Mouse (Mus musculus): ENCODE results near the gene Mfap1b. TPM values are rescaled to one million over a fixed set of nuclear protein-coding genes. Genes with fewer than 3 reads are reported as not detected.
A peak's percentile ranks its signal among the peaks of the same experiment; 100 is the strongest.

Mfap1b gene
- total and polyA plus RNA-seq, 3 experiments, result 19.1 to 20.3 TPM; not detected in 1

DNA sequence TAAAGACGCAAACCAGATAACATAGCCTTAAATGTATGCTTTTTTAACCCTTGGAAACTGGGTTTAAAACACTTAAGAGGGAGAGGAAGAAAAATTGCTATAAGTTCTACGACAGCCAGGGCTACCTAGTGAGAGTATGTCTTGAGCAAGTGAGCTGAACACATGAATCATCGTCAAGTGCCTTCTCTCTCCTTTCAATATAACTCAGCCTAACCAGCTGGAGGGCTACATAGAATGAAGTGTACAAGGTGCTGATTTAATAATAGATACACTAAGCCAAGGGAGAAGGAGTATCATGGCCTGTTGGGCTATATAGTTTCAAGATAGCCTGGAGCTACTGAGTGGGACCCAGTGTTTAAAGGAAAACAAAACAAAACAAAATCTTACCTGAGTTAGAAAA lies 55.4 kb downstream of the Mfap1b start:
- peaks cover 30 to 35% of the 10 kb centered on the region in 2 experiments for H3K36me3 ChIP-seq (ENCODE audit: control insufficient read depth in 1 of 2, insufficient read depth in 2 of 2, low read length in 2 of 2)
- DNase-seq (ENCODE audit: low read depth, low spot score), result no peak
- TF ChIP-seq ZKSCAN1 (IDR thresholded peaks at IDR 0.05; ENCODE audit: low read depth, low read length) (no peak), MYC (IDR thresholded peaks at IDR 0.05; ENCODE audit: low read depth, low read length) (no peak), CHD2 (IDR thresholded peaks at IDR 0.05; ENCODE audit: low read length) (no peak), JUND (IDR thresholded peaks at IDR 0.05; ENCODE audit: low read depth, low read length) (no peak), MAZ (IDR thresholded peaks at IDR 0.05; ENCODE audit: low read depth, low read length) (no peak), E2F4 (IDR thresholded peaks at IDR 0.05; ENCODE audit: borderline replicate concordance, low read depth, low read length) (no peak), BHLHE40 (IDR thresholded peaks at IDR 0.05; ENCODE audit: borderline replicate concordance, low read depth, low read length) (no peak), TBP (IDR thresholded peaks at IDR 0.05; ENCODE audit: low read depth, low read length) (no peak), GABPA (IDR thresholded peaks at IDR 0.05; ENCODE audit: low read depth, low read length) (no peak), ZC3H11A (IDR thresholded peaks at IDR 0.05; ENCODE audit: low read depth, low read length) (no peak)
- no peak overlapping the region for H3K4me3 ChIP-seq (ENCODE audit: control insufficient read depth in 1 of 2, insufficient read depth in 1 of 2, low read depth in 2 of 2, low read length in 2 of 2)
- H3K9me3 ChIP-seq (replicated peaks; ENCODE audit: insufficient read depth, low read length), result no peaks in the 10 kb centered on the region
- no peaks in the 10 kb centered on the region for H3K27me3 ChIP-seq (ENCODE audit: control insufficient read depth in 1 of 2, insufficient read depth in 2 of 2, low read length in 2 of 2)
- H3K9ac ChIP-seq (ENCODE audit: control insufficient read depth, low read depth, low read length, poor library complexity, severe bottlenecking), result no peak overlapping the region
- H3K27ac ChIP-seq (ENCODE audit: control insufficient read depth, low read depth, low read length), result no peak overlapping the region
- H3K79me2 ChIP-seq (ENCODE audit: control insufficient read depth, insufficient read depth, low read length, poor library complexity), result peaks cover 52% of the 10 kb centered on the region
- peaks cover 0 to 7% of the 10 kb centered on the region in 2 experiments for H3K4me1 ChIP-seq (ENCODE audit: control insufficient read depth in 1 of 2, insufficient read depth in 2 of 2, low read length in 2 of 2)

DNA sequence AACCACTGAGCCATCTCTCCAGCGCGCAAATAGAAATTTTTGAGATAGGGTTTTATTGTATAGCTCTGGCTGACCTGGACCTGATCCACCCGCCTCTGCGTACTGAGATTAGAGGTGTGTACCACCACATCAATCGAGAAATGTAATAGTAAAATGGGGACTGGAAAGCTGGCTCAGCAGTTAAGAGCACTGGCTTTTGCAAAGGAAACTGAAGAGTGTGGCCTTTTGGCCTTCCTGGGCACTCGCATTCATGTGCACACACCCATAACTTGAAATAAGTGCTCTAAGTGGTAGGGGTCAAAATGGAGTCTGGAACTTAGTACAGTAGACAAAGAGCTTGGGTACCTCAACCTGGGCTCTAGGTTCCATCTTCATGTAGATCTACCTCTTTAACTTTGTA lies 57.5 kb downstream of the Mfap1b start:
- Histone ChIP-seq H3K36me3 (ENCODE audit: control insufficient read depth in 1 of 2, insufficient read depth in 2 of 2, low read length in 2 of 2) (peaks cover 14 to 33% of the 10 kb centered on the region in 2 experiments), H3K27me3 (ENCODE audit: control insufficient read depth in 1 of 2, insufficient read depth in 2 of 2, low read length in 2 of 2) (no peaks in the 10 kb centered on the region), H3K9ac (ENCODE audit: control insufficient read depth, low read depth, low read length, poor library complexity, severe bottlenecking) (peak overlapping the region; percentile 13; the same call in 1 of the 2 replicates), H3K4me1 (ENCODE audit: control insufficient read depth in 1 of 2, insufficient read depth in 2 of 2, low read length in 2 of 2) (peaks cover 0 to 7% of the 10 kb centered on the region in 2 experiments), H3K9me3 (replicated peaks; ENCODE audit: insufficient read depth, low read length) (no peaks in the 10 kb centered on the region), H3K79me2 (ENCODE audit: control insufficient read depth, insufficient read depth, low read length, poor library complexity) (peaks cover 56% of the 10 kb centered on the region), H3K27ac (ENCODE audit: control insufficient read depth, low read depth, low read length) (no peak overlapping the region), H3K4me3 (ENCODE audit: control insufficient read depth in 1 of 2, insufficient read depth in 1 of 2, low read depth in 2 of 2, low read length in 2 of 2) (no peak overlapping the region; a peak in 1 of 4 replicates)
- no peak for DNase-seq (ENCODE audit: low read depth, low spot score)
- TF ChIP-seq ZNF384 (IDR thresholded peaks at IDR 0.05; ENCODE audit: low read depth, low read length) (no peak), MEF2A (IDR thresholded peaks at IDR 0.05; ENCODE audit: extremely low read depth, insufficient replicate concordance, low read depth, low read length, poor library complexity, severe bottlenecking) (no peak), MXI1 (IDR thresholded peaks at IDR 0.05; ENCODE audit: low read depth, low read length) (no peak), MAFK (IDR thresholded peaks at IDR 0.05; ENCODE audit: borderline replicate concordance, low read depth, low read length) (no peak), BHLHE40 (IDR thresholded peaks at IDR 0.05; ENCODE audit: borderline replicate concordance, low read depth, low read length) (no peak), KAT2A (conservative IDR thresholded peaks at IDR 0.05; ENCODE audit: low read depth, low read length) (no peak), ETS1 (IDR thresholded peaks at IDR 0.05; ENCODE audit: low read depth, low read length) (no peak), MAX (IDR thresholded peaks at IDR 0.05; ENCODE audit: low read length) (no peak), E2F4 (IDR thresholded peaks at IDR 0.05; ENCODE audit: borderline replicate concordance, low read depth, low read length) (no peak), TAL1 (IDR thresholded peaks at IDR 0.05; ENCODE audit: low read length) (no peak), CHD2 (IDR thresholded peaks at IDR 0.05; ENCODE audit: low read length) (no peak), GATA1 (IDR thresholded peaks at IDR 0.05; ENCODE audit: low read depth, low read length) (no peak)

Measured in MEL (cell line).